Mouse (Mus musculus): ENCODE measurements around the gene Ass1.
"Not testable (repeated sequence)": the region's sequence is repeated elsewhere in the genome, so short reads cannot be mapped to it uniquely, and the experiment has no call there.

Gene Ass1

GRCm38 (mm10) chr2:31530201-31530600, 60.2 kb downstream of the Ass1 start:
- DNase-seq (ENCODE audit: low spot score in 2 of 2): no peak

GRCm38 (mm10) chr2:31537054-31537453, 67.0 kb downstream of the Ass1 start:
- no peak for DNase-seq (ENCODE audit: low spot score in 2 of 2)

- DNase-seq (ENCODE audit: low spot score in 2 of 2): no peak
Measured at GRCm38 (mm10) chr2:31538745-31539144, 68.7 kb downstream of the Ass1 start.

GRCm38 (mm10) chr2:31541581-31541980, 71.6 kb downstream of the Ass1 start:
- no peak for DNase-seq (ENCODE audit: low spot score in 2 of 2)

GRCm38 (mm10) chr2:31547726-31548125, 77.7 kb downstream of the Ass1 start:
- no peak for DNase-seq (ENCODE audit: low spot score in 2 of 2)

GRCm38 (mm10) chr2:31550503-31550902, 80.5 kb downstream of the Ass1 start:
- no peak for DNase-seq (ENCODE audit: low spot score in 2 of 2)

- DNase-seq (ENCODE audit: low spot score in 2 of 2): not testable (repeated sequence)
Measured at GRCm38 (mm10) chr2:31551351-31551750, 81.3 kb downstream of the Ass1 start.

GRCm38 (mm10) chr2:31551971-31552370, 82.0 kb downstream of the Ass1 start:
- no peak for DNase-seq (ENCODE audit: low spot score in 2 of 2)

- DNase-seq (ENCODE audit: low spot score in 2 of 2): no peak
Measured at GRCm38 (mm10) chr2:31554619-31555018, 84.6 kb downstream of the Ass1 start.

All from natural killer cell, adult 2 months (primary cell).